Mouse (Mus musculus) MEL-GATA-1-ER (cell line): ENCODE results near the gene 1700025C18Rik.

Experiments
- DNase-seq: peaks from one replicate; pipeline ENCODE4 v3.0.0-alpha.2; 2012; ENCODE audit warnings: low read depth; ENCODE audit errors: extremely low read depth

Gene 1700025C18Rik

GRCm38 (mm10) chr2:165078605-165079004, 11.9 kb downstream of the 1700025C18Rik start:
- DNase-seq = no peak

GRCm38 (mm10) chr2:165078045-165078444, 12.5 kb downstream of the 1700025C18Rik start:
- no peak for DNase-seq

GRCm38 (mm10) chr2:165077055-165077454, 13.5 kb downstream of the 1700025C18Rik start:
- no peak for DNase-seq

- DNase-seq = peak; percentile 22
Observed at GRCm38 (mm10) chr2:165074937-165075336, 15.6 kb downstream of the 1700025C18Rik start.

GRCm38 (mm10) chr2:165074081-165074884, 16.3 kb downstream of the 1700025C18Rik start:
- DNase-seq = no peak

DNA sequence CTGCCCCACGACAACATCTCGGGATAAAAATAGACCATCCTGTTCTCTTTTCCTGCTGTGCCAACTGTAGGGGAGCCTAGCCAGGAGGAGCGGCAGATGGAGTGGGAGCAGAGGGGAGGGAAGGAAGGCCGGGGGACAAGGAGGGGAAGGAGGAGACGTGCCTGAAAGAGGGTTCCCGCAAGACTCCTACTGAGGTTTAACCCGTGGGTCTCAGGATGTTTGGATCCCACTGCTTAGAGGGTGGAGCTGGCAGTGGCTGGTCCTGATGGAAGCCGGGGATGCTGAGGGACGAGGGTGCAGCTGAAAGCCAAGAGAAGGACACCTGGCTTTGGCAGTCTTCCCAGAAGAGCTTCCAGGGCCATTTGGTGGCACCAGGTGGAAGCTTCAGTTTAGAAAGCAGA, 17.2 kb downstream of the 1700025C18Rik start:
- DNase-seq = no peak

DNA sequence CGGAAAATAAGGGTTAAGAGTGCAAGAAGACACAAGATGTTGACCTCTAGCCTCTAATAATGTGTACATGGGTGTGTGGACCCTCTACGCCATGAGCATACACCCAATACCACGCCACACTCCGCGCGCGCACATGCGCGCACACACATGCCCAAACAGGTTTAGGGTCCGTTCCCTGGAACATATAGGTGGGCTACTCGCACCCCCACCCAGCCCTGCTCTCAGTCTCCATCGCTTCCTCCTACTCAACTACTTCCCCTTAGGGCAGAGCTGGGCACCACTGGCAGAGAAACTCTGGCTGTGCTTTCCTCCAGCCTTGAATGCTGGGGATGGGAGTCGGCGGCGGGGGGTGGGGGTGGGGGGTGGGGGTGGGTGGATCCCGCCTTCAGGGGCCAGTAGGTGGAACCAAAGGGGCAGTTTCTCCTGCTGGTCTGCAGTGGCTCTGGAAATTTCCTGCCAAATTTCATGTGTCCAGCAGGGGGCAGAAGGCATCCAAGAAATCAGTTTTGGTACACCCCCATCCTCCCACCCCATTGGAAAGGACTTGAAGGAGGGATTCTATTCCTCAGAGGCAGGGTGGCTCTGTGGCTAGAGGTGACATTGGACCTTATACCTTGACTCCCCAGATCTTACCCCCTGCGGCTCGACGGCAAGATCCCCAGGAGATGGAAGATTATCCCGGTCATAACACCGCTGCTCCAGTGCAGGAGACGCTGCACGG, 20.3 kb downstream of the 1700025C18Rik start:
- DNase-seq = no peak

- no peak for DNase-seq
Observed at GRCm38 (mm10) chr2:165068806-165069205, 21.7 kb downstream of the 1700025C18Rik start.

DNA sequence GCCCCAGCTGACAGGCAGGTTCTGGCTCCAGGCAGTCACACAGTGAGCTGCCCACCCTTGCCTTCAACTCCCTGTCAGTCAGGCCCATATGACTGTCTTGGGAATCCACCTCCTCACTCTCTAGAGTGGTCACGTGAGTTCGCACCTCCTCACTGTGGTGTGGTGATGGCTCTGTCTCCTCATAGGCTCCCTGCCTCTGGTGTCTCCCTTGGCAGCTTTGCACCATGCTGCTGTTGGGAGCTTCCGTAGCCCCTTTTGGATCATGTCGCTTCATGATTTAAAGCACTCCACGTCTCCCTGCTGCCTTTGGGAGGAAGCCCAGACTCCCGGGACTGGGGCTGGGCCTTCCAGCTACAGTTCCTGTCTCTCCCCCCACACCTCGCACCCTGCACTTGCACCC, 26.1 kb downstream of the 1700025C18Rik start:
- DNase-seq = no peak

DNA sequence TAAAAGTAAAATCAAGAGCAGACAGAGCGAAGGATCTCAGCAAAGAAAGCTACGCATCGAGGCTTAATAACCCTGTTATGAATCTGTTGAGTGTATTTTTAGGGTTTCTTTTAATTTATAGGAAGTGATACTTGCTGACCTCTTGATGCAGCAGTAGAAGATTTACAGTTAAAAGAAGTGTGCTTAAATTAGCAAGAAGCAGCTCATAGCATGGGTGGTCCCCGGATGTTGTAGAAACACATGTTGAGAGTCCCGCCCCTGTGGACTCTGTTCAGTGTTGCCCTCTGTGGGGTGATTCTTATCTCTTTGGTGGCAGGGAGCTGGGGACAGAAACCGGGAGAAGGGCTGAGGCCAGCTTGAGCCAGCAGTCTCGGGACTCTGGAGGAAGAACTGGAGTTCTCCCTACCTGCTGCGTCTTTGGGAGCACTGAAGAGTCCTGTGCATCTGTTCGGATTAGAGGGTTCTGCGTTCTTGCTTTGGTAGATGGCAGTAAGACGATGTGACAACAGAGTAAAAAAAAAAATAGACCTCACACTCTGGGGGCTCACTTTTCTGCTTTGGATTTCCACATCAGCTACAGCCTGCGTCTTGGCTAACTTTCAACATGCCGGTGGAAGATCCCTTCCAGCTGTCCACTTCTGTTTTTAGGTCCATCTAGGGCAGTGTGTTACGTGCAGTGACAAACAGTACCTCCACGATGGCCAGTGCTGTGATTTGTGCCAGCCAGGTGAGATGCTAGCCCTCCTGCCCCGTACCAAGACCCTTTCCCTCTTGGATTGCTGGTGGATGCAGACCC, 28.7 kb downstream of the 1700025C18Rik start:
- DNase-seq = no peak

DNA sequence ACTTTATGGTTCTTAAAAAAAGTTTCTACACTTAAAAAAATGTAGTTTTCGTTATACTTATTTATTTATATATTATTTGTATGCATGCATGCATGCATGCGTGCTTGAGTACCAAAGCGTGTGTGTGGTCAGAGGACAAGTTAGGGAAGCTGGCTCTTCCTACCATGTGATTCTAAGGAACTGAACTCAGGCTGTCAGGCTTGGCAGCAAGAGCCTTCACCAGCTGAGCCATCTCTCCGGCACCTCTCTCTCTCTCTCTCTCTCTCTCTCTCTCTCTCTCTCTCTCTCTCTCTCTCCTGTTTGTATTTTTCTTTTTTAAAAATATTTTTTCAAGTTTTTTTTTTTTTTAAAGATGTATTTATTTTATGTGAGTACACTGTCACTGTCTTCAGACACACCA, 30.6 kb downstream of the 1700025C18Rik start:
- DNase-seq = no peak

DNA sequence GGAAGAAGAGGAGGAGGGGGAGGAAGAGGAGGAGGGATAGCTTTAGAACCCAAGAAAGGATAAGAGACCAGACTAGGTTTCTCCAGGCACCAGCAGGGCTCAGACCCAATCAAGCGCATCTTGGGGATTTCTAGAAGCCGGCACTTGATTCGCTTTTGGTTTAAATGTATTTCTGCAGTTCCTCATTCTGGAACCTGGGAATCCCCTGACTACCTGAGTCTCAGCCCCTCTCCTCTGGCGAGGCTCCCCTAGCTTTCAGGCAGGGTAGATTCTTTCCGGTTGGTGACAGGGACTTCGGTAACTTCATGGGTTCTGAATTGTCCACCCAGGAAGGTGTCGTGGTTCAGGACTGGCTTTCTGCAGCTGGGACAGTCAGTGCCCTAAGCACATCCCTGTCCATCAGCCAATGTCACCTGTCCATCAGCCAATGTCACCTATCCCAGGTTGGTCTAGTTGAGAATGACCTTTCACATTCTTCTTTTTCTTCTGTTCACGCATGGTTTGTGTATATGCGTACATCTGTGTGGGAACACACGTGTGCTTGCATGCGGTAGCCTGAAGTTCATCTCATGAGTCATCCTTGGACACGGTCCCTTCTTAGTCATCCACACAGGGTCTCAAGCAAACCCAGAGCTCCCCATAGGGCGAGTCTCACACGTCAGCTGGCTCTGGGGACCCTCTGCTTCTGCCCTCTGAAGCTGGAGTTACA, 34.0 kb downstream of the 1700025C18Rik start:
- no peak for DNase-seq

GRCm38 (mm10) chr2:165055905-165056304, 34.6 kb downstream of the 1700025C18Rik start:
- DNase-seq = no peak

- no peak for DNase-seq
Observed at GRCm38 (mm10) chr2:165054888-165055852, 35.4 kb downstream of the 1700025C18Rik start, which contains the start of gene Cd40. Gene Cd40 (plus strand): TSS chr2:165055627.

- peak; percentile 75 for DNase-seq
Observed at GRCm38 (mm10) chr2:165051566-165051965, 39.0 kb downstream of the 1700025C18Rik start.

GRCm38 (mm10) chr2:165050826-165051548, 39.6 kb downstream of the 1700025C18Rik start:
- peak; percentile 53 for DNase-seq

- DNase-seq = no peak
Observed at GRCm38 (mm10) chr2:165049044-165049443, 41.5 kb downstream of the 1700025C18Rik start.

DNA sequence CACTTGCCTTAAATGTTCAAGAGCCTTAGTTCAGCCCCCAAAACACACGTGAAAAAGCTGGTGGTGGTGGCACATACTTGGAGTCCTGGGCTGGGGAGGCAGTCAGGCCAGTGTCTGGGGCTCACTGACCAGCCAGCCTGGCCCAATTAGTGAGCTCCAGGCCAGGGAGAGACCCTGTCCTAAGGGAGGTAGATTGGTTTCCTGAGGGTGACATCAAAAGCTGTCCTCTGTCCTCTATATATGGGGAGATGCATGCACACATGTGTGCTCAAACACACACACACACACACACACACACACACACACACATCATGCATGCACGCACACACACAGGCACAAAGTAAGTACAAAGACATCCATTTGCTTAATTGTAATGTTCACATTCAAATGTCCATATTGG, 46.8 kb downstream of the 1700025C18Rik start:
- DNase-seq = no peak

GRCm38 (mm10) chr2:165043090-165043636, 47.4 kb downstream of the 1700025C18Rik start:
- no peak for DNase-seq
